Mouse (Mus musculus) ovary, adult 18-20 months (tissue): ENCODE measurements around the gene Kdsr.

Experiments used
- DNase-seq: peaks from one replicate; pipeline ENCODE4 v3.0.0; 2022; ENCODE audit warnings: low spot score, mixed read lengths

Kdsr gene

DNA sequence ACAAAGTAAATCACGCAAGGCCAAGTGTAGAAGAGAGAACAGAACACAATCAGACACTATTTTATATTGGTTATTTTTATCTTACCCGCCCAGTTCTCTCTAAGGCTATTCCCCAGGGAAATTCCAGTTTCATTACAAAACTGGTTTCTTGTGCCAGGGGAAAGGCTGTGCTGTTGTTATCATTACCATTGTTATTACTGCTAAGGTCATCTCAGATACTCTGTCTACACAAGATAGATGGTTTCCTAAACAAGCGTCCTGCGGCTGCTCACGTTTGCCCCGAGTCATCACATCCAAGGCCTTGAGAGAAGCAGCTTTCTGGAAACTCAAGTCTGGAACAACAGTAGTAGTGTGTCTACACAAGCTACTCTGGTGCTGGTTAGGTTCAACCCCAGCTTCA is 65.2 kb downstream of the Kdsr start:
- DNase-seq, result peak; percentile 53

DNA sequence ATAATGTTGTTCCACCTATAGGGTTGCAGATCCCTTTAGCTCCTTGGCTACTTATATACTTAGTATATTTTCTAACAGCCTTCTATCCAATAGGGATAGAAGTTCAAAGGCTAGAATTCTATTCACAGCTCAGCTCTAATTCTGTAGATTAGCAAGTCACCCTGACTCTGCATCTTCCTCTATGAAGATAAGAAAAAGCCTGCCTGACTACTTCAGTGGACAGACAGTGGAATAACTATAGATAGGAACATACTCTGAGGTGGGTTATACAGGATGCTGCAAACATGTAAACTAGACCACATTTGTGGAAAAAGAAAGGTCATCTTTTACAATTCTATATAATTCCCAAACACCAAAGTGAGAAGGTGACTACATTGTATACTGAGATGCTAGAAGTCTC is 66.9 kb downstream of the Kdsr start:
- DNase-seq, result no peak

DNA sequence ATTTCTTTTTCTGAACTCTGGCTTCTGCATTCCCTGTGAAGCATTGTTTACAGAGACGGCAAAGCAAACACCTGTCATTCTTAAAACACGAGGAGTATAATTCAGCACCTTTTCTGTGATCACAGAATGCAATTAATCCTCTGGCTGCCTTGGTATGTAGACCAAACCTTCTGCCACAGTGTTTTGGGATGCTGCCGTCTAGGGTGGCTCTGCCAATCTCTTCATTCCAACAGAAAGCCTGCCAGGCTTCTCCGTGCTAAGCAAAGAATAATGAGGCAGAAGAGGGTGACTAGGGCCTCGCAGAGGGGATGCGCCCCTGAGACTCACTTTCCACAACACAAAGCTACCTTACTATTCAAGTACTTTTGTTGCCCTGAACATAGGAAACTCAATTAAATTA is 68.6 kb downstream of the Kdsr start:
- no peak for DNase-seq

DNA sequence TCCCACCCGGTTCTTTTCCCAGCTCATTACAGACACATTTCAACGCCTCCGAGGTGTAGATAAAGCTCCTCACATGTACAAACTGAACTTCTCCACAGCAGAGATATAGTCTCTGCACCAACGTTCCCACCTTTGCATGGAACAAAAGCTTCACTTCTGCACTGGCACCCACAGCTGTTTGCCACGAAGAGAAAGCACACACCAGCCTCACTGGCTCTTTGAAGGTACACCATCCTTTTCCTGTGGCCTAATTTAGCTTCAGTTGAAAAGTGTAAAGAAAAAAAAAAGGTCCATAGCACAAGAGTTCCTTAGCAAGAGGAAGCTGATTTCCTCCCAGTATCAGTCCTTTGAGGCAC is 71.4 kb downstream of the Kdsr start:
- DNase-seq, result no peak

DNA sequence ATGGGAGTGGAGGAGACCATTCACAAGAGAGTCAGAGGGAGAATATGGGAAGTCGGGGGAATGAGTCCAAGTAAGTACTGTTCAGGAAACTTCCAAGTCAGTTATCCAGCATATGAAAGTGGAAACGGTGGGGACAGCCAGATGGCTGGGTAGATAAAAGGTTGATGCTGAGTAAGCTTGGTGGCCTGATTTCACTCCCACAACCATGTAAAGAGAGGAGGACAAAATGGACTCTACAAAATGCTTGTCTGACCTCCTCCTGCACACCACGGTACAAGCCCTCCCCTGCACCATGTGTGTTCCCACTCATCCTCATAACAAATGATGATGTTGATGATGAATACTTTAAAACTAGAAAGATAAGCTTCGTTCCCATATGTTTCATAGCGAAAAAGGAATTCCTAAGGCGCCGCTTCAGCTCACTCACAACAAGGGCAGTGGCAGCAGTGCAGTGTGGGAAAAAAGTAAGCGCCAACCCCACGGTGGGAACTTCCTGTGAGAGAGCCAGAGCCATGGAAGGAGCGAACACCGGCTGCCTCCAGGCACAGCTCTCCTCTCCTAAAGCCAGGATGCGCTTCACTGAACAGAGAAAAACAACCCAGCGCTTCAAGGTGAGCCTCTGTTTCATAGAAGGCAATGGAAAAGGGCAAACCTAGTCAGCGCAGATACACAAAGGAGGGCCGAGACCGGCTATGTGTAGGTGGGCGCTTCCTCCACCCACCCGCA is 71.9 kb downstream of the Kdsr start:
- no peak for DNase-seq

DNA sequence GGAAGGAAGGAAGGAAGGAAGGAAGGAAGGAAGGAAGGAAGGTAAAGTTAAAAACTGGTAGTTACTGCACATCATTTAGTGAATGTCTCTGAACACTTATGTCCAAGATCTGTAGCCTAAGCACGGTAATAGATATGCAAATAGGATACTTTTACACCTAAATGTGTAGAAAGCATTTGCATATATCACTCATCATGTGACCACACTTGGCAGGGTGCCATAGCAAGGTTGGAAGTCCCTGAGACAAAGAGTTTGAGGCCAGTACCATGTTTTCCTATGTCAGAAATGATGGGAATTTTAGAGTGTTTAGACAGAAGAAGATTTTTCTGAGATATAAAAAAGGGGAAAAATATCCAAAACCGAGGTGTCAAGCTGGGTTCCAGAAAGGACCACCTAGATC is 73.8 kb downstream of the Kdsr start:
- no peak for DNase-seq

DNA sequence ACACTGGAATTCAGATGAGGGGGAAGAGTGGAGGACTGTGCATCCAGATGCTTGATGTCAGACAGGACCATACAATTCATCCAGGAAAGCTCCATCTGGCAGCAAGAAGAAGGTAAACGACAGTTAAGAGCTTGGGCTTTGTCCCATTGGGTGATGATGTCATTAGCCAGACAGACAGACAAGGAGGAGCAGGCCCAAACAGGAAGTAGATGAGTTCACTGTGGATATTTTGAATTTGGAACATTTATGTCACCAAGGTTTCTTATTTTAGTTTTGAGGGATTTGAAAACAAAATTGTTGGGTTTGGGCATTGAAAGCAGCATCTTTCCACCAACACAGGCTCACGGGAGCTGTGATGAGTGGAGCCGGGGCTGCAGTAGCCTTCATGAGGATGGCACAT is 75.0 kb downstream of the Kdsr start:
- no peak for DNase-seq

DNA sequence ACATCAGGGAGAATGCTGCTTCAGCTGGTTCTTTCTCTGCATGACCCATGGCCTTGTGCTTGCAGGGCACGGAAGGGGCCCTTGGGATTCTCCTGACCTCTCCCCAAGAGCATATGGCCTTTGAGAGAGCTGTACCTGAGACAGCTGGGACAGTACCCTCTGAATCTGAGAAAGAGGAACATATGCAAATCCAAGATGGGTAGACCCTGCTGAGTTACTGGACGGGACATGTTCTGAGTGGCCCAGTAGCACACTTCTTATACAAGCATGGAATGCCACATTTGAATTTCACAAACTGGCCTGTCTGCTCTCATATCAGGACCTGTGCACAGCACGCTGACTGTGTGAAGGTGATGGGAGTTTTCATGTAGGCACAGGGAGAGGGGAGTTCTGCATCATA is 76.7 kb downstream of the Kdsr start:
- no peak for DNase-seq

DNA sequence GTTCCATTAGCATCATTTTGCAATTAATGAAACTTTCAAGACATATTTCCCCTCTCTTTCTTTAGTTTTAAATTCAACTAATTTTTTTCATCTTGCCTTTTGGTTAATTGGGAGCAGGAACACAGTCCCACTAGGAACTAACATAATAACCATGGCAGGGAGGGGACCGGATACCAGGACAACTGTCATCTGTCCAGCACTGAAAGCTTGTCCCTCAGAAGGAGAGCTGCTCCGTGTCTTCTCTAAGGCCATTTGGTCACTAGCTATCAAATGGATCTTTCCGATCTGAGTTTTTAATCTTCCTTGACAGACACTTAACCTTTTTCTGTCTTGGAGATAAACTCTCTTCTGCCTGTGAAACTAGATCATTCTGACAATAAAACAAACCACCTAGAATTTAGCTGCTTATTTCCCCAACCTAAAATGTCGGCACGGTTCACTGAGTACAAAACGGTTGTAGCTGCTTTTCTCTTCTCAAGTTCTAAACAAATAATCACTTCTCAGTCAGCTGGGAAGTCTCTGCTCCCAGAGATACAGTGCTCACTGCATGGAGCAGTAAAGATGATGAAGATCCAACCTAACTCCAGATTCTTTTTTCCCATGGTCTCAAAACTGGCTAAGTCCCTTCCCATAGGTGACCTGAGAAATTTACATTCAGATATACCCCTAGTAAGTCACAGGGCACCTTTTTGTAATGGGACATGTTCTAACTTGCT is 79.6 kb downstream of the Kdsr start:
- no peak for DNase-seq

DNA sequence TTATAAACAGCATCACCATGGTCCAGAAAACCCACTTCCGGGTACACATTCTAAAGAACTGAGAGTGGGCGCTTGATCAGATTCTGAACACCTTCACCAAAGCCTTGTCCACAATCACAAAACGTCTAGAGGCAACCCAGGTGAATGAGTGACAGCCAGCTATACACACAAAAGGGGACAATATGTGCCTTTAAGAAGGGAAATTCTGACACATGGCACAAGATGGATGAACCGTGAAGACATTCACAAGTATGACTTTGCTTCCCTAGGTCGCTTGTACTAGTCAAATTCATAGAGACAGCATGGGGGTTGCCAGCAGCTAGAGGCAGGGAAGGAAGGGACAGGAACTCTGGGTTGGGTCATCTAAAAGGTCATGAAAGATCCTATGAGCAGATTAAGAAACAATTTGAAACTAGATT is 81.5 kb downstream of the Kdsr start:
- DNase-seq, result no peak
